Mouse (Mus musculus) MEL (cell line): Measurements from ENCODE around the gene Celf2. TPM values are rescaled to one million over a fixed set of nuclear protein-coding genes. Genes with fewer than 3 reads are reported as not detected.
A peak's percentile ranks its signal among the peaks of the same experiment; 100 is the strongest.

ENCODE experiments used
- DNase-seq: peaks from one replicate; pipeline ENCODE4 v3.0.0; 2011; ENCODE audit warnings: low read depth, low spot score
- H3K27ac ChIP-seq: 2 replicates; pipeline ENCODE4 v1.5.1; 2012; ENCODE audit warnings: low read depth, mild to moderate bottlenecking, control low read depth, low read length, moderate library complexity; ENCODE audit not compliant: control insufficient read depth
- H3K27me3 ChIP-seq, 2 experiments: fragments of 150-350 bp in 1 of 2; sonication (generic) in 1 of 2; 2 replicates each; pipeline ENCODE4 v1.6.1; 2012; ENCODE audit warnings: low read length in 2 of 2, mild to moderate bottlenecking in 2 of 2, improper control_type of control experiment in 1 of 2, moderate library complexity in 1 of 2; ENCODE audit not compliant: insufficient read depth in 2 of 2, control insufficient read depth in 1 of 2
- H3K36me3 ChIP-seq, 2 experiments: 2 replicates each; pipeline ENCODE4 v1.6.1; 2012 to 2014; ENCODE audit warnings: low read length in 2 of 2, improper control_type of control experiment in 1 of 2, inconsistent platforms in 1 of 2, mild to moderate bottlenecking in 1 of 2; ENCODE audit not compliant: insufficient read depth in 2 of 2, control insufficient read depth in 1 of 2
- H3K4me1 ChIP-seq, 2 experiments: fragments of 150-350 bp in 1 of 2; sonication (generic) in 1 of 2; 2 replicates each; pipeline ENCODE4 v1.6.1; 2012; ENCODE audit warnings: low read length in 2 of 2, improper control_type of control experiment in 1 of 2, mild to moderate bottlenecking in 1 of 2; ENCODE audit not compliant: insufficient read depth in 2 of 2, control insufficient read depth in 1 of 2
- H3K4me3 ChIP-seq, 2 experiments: fragments of 150-350 bp in 1 of 2; sonication (generic) in 1 of 2; 2 replicates each; pipeline ENCODE4 v1.5.1; 2012; ENCODE audit warnings: low read depth in 2 of 2, low read length in 2 of 2, mild to moderate bottlenecking in 2 of 2, moderate library complexity in 2 of 2, control low read depth in 1 of 2, improper control_type of control experiment in 1 of 2; ENCODE audit not compliant: control insufficient read depth in 1 of 2, insufficient read depth in 1 of 2
- H3K79me2 ChIP-seq: 2 replicates; pipeline ENCODE4 v1.6.1; 2012; ENCODE audit warnings: mild to moderate bottlenecking, low read length, moderate library complexity; ENCODE audit not compliant: control insufficient read depth, poor library complexity, insufficient read depth
- H3K9ac ChIP-seq: 2 replicates; pipeline ENCODE4 v1.6.1; 2012; ENCODE audit warnings: low read depth, mild to moderate bottlenecking, control low read depth, low read length, moderate library complexity; ENCODE audit not compliant: control insufficient read depth, poor library complexity, severe bottlenecking
- H3K9me3 ChIP-seq: fragments of 150-350 bp; sonication (generic); replicated peaks from 2 replicates; pipeline ENCODE4 v1.6.1; 2012; ENCODE audit warnings: mild to moderate bottlenecking, low read length, improper control_type of control experiment, moderate library complexity; ENCODE audit not compliant: insufficient read depth
- CHD1 ChIP-seq: IDR thresholded peaks from 2 replicates; pipeline ENCODE4 v1.6.1; 2012; ENCODE audit warnings: low read depth, mild to moderate bottlenecking, inconsistent platforms, low read length, improper control_type of control experiment
- CTCF ChIP-seq, 3 experiments: IDR thresholded peaks in 2 of 3; conservative IDR thresholded peaks in 1 of 3; 2 replicates each; pipeline ENCODE4 v1.5.1; 2011 to 2012; ENCODE audit warnings: low read length in 3 of 3, low read depth in 2 of 3, mild to moderate bottlenecking in 2 of 3, improper control_type of control experiment in 1 of 3, inconsistent platforms in 1 of 3, mixed read lengths in 1 of 3, moderate library complexity in 1 of 3; ENCODE audit not compliant: control insufficient read depth in 1 of 3, insufficient read depth in 1 of 3, poor library complexity in 1 of 3, severe bottlenecking in 1 of 3
- E2F4 ChIP-seq: IDR thresholded peaks from 2 replicates; pipeline ENCODE4 v1.6.1; 2011; ENCODE audit warnings: low read depth, low read length, improper control_type of control experiment, borderline replicate concordance
- GATA1 ChIP-seq: IDR thresholded peaks from 2 replicates; pipeline ENCODE4 v1.6.1; 2011; ENCODE audit warnings: low read depth, low read length, improper control_type of control experiment
- MAFK ChIP-seq: IDR thresholded peaks from 2 replicates; pipeline ENCODE4 v1.6.1; 2011; ENCODE audit warnings: low read depth, mild to moderate bottlenecking, low read length, improper control_type of control experiment, borderline replicate concordance
- MEF2A ChIP-seq: IDR thresholded peaks from 2 replicates; pipeline ENCODE4 v1.6.1; 2014; ENCODE audit warnings: low read depth, mild to moderate bottlenecking, inconsistent platforms, low read length, improper control_type of control experiment; ENCODE audit not compliant: poor library complexity, insufficient replicate concordance, severe bottlenecking; ENCODE audit errors: extremely low read depth
- MXI1 ChIP-seq: IDR thresholded peaks from 2 replicates; pipeline ENCODE4 v1.6.1; 2011; ENCODE audit warnings: mild to moderate bottlenecking, low read depth, low read length, improper control_type of control experiment
- MYB ChIP-seq: IDR thresholded peaks from 2 replicates; pipeline ENCODE4 v1.6.1; 2011; ENCODE audit warnings: mild to moderate bottlenecking, low read depth, low read length, improper control_type of control experiment
- POLR2AphosphoS2 ChIP-seq: IDR thresholded peaks from 2 replicates; pipeline ENCODE4 v1.6.1; 2011; ENCODE audit warnings: low read length, improper control_type of control experiment
- POLR2AphosphoS5 ChIP-seq: IDR thresholded peaks from 2 replicates; pipeline ENCODE4 v1.6.1; 2012; ENCODE audit warnings: low read depth, borderline replicate concordance, mild to moderate bottlenecking, inconsistent platforms, low read length, moderate library complexity, mixed read lengths
- RAD21 ChIP-seq: IDR thresholded peaks from 2 replicates; pipeline ENCODE4 v1.6.1; 2011; ENCODE audit warnings: mild to moderate bottlenecking, low read depth, low read length, improper control_type of control experiment
- RCOR1 ChIP-seq: IDR thresholded peaks from 2 replicates; pipeline ENCODE4 v1.6.1; 2012; ENCODE audit warnings: low read depth, mild to moderate bottlenecking, inconsistent platforms, low read length, improper control_type of control experiment
- SMC3 ChIP-seq: IDR thresholded peaks from 2 replicates; pipeline ENCODE4 v1.6.1; 2011; ENCODE audit warnings: low read depth, low read length, improper control_type of control experiment
- TBP ChIP-seq: IDR thresholded peaks from 2 replicates; pipeline ENCODE4 v1.8.0; 2011; ENCODE audit warnings: low read depth, low read length, improper control_type of control experiment
- TCF12 ChIP-seq: IDR thresholded peaks from 2 replicates; pipeline ENCODE4 v1.6.1; 2014; ENCODE audit warnings: low read depth, mild to moderate bottlenecking, inconsistent platforms, low read length, improper control_type of control experiment, moderate library complexity
- USF2 ChIP-seq, 2 experiments: IDR thresholded peaks; 2 replicates each; pipeline ENCODE4 v1.6.1; 2011 to 2012; ENCODE audit warnings: improper control_type of control experiment in 2 of 2, low read length in 2 of 2, borderline replicate concordance in 1 of 2, inconsistent platforms in 1 of 2, low read depth in 1 of 2, mild to moderate bottlenecking in 1 of 2; ENCODE audit not compliant: insufficient read depth in 1 of 2
- ZMIZ1 ChIP-seq: IDR thresholded peaks from 2 replicates; pipeline ENCODE4 v1.6.1; 2012; ENCODE audit warnings: low read depth, mild to moderate bottlenecking, inconsistent platforms, low read length, improper control_type of control experiment, moderate library complexity
- ZNF384 ChIP-seq: IDR thresholded peaks from 2 replicates; pipeline ENCODE4 v1.6.1; 2012; ENCODE audit warnings: low read depth, mild to moderate bottlenecking, inconsistent platforms, low read length, improper control_type of control experiment
- polyA plus RNA-seq, 2 experiments: library from polyadenylated mRNA; stranded (reverse) in 1 of 2; unstranded in 1 of 2; fragments of >175 nt in 1 of 2; fragments of >200 nt in 1 of 2; gene quantifications; 2 replicates each; pipeline versions ENCODE4 v1.2.1 to v1.2.4; 2012; ENCODE audit warnings: low replicate concordance in 2 of 2, low read depth in 1 of 2; ENCODE audit not compliant: insufficient read length in 2 of 2, insufficient read depth in 1 of 2, missing spikeins in 1 of 2
- total RNA-seq: library from RNA; depleted of rRNA; stranded (reverse); fragments of 300-350 nt; gene quantifications from 2 replicates; pipeline ENCODE4 v1.2.3, GENCODE M21; 2012

The Celf2 gene
- total and polyA plus RNA-seq, 3 experiments: 8.9 to 16.7 TPM; not detected in 1

- no peaks in the 10 kb centered on the region for H3K79me2 ChIP-seq
- no peaks in the 10 kb centered on the region for H3K4me1 ChIP-seq
- no peaks in the 10 kb centered on the region for H3K27me3 ChIP-seq
- no peaks in the 10 kb centered on the region for H3K36me3 ChIP-seq
- H3K9ac ChIP-seq: no peak overlapping the region
- peak; percentile 6 for DNase-seq
- H3K27ac ChIP-seq: no peak overlapping the region
- TF ChIP-seq TBP (no peak), SMC3 (0 out of 2 replicates have a peak, but pooled peaks have one; percentile 5)
- no peak overlapping the region for H3K4me3 ChIP-seq
- H3K9me3 ChIP-seq: no peaks in the 10 kb centered on the region
These were observed 867.0 kb downstream of the Celf2 start for GRCm38 (mm10) chr2:6642222-6642850.

DNA sequence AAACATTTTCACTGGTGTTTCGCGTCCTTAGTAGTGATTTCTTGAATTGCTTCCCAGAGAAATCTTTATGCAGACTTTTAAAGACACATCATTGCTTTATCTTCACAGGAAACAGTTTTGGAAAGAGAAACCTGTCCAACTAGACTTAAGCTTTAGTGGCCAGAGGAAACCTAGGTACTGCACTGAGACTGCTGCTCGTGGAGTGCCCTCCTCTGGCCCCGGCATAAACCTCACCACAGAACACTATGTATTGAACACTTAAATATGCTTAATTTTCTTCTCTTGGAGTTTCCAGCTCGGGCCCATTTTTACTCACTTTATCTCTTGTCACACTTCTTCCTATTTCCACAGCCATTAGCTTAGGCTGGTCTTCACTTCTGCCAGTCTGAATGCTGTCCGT is 870.0 kb downstream of the Celf2 start:
- no peaks in the 10 kb centered on the region for H3K79me2 ChIP-seq
- no peaks in the 10 kb centered on the region for H3K36me3 ChIP-seq
- TF ChIP-seq CHD1: no peak
- no peak for TF ChIP-seq USF2 (IDR thresholded peaks at IDR 0.05; ENCODE audit: borderline replicate concordance in 1 of 2, insufficient read depth in 1 of 2, low read depth in 1 of 2, low read length in 2 of 2)
- TF ChIP-seq RCOR1: no peak
- TF ChIP-seq GATA1: no peak
- no peak for TF ChIP-seq POLR2AphosphoS5
- TF ChIP-seq SMC3: no peak
- TF ChIP-seq MEF2A: no peak
- TF ChIP-seq ZMIZ1: no peak
- no peak for TF ChIP-seq RAD21
- TF ChIP-seq CTCF (IDR thresholded peaks at IDR 0.05 in 2 of 3, conservative IDR thresholded peaks at IDR 0.05 in 1 of 3; ENCODE audit: control insufficient read depth in 1 of 3, insufficient read depth in 1 of 3, low read depth in 2 of 3, low read length in 3 of 3, poor library complexity in 1 of 3, severe bottlenecking in 1 of 3): no peak
- no peaks in the 10 kb centered on the region for H3K9me3 ChIP-seq
- no peak for DNase-seq
- H3K4me1 ChIP-seq: no peaks in the 10 kb centered on the region
- no peak overlapping the region for H3K9ac ChIP-seq
- no peaks in the 10 kb centered on the region for H3K27me3 ChIP-seq
- no peak overlapping the region for H3K27ac ChIP-seq
- no peak overlapping the region for H3K4me3 ChIP-seq

DNA sequence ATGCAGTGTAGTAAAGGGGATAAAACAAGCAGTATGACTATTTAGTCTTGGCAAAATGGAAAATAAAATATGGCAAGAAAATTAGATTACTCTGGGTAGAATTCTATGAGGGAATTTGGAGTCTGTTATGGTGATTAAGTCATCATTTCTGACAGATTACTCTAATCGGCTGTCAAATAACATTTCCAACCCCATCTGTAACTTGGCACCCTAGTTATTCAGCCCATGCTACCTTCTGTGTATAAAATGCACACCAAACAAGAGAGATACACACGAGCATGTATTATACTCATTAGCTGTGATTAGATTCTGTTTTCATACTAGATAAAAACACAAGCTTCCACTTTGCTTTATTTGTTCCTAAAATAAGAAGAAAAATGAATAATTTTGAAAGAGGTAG is 872.2 kb downstream of the Celf2 start:
- Histone ChIP-seq H3K9me3 (no peaks in the 10 kb centered on the region), H3K4me1 (no peaks in the 10 kb centered on the region), H3K27me3 (no peaks in the 10 kb centered on the region), H3K79me2 (no peaks in the 10 kb centered on the region), H3K27ac (no peak overlapping the region), H3K9ac (no peak overlapping the region), H3K4me3 (no peak overlapping the region), H3K36me3 (no peaks in the 10 kb centered on the region)
- no peak for DNase-seq
- no peak for TF ChIP-seq MYB
- no peak for TF ChIP-seq POLR2AphosphoS2
- TF ChIP-seq MXI1: no peak
- no peak for TF ChIP-seq E2F4
- TF ChIP-seq MAFK: no peak
- TF ChIP-seq POLR2AphosphoS5: no peak
- no peak for TF ChIP-seq ZNF384
- TF ChIP-seq TCF12: no peak
